ENCODE assay signal across 8 mouse cellular contexts in genomic region chr11:69411538-69412203, GRCm38 (mm10). TPM values are rescaled to one million over a fixed set of nuclear protein-coding genes. Genes with fewer than 3 reads are reported as not detected.
A peak's percentile ranks its signal among the peaks of the same experiment; 100 is the strongest.
DNase-seq lines count a peak whose midpoint lies in the region; ATAC-seq and TF ChIP-seq lines count a peak whose summit lies in the region.

No protein-coding gene starts in this region.

- no peaks in the 10 kb centered on the region for H3K27me3 ChIP-seq in G1E (ENCODE audit: insufficient read depth, low read length)
- no peaks in the 10 kb centered on the region for H3K27me3 ChIP-seq in heart, embryonic 10.5 days (ENCODE audit: insufficient read depth, poor library complexity, severe bottlenecking)
- no peaks in the 10 kb centered on the region for H3K27me3 ChIP-seq in kidney, embryonic 14.5 days (ENCODE audit: control insufficient read depth, insufficient read depth, low read length)
- H3K27me3 ChIP-seq in lung, embryonic 14.5 days (ENCODE audit: insufficient read depth, low read length), result no peaks in the 10 kb centered on the region

- no peaks in the 10 kb centered on the region for H3K9me3 ChIP-seq in G1E (replicated peaks)
- H3K9me3 ChIP-seq in heart, embryonic 10.5 days, result no peaks in the 10 kb centered on the region
- no peaks in the 10 kb centered on the region for H3K9me3 ChIP-seq in kidney, embryonic 14.5 days (ENCODE audit: control insufficient read depth, low read length)
- H3K9me3 ChIP-seq in lung, embryonic 14.5 days (ENCODE audit: low read depth, low read length), result no peaks in the 10 kb centered on the region

- peak overlapping the region; percentile 90 for H3K9ac ChIP-seq in kidney, embryonic 14.5 days (ENCODE audit: low read depth, low read length)
- peak overlapping the region; percentile 68 for H3K9ac ChIP-seq in lung, embryonic 14.5 days

- ATAC-seq in G1E (ENCODE audit: extremely low read depth, insufficient number of reproducible peaks, low FRiP score, poor library complexity, severe bottlenecking), result 0 out of 2 replicates have a peak, but pooled peaks have one; percentile 4
- ATAC-seq in kidney, embryonic 14.5 days (ENCODE audit: low FRiP score, low TSS enrichment), result no peak
- 0 out of 2 replicates have a peak, but pooled peaks have one; percentile 1 for ATAC-seq in lung, embryonic 14.5 days (ENCODE audit: insufficient read depth)
- ATAC-seq in neutrophil, adult 5-6 weeks (ENCODE audit: extremely low read depth, insufficient number of reproducible peaks, low FRiP score, poor library complexity, severe bottlenecking), result peak; percentile 4

- H3K36me3 ChIP-seq in G1E (replicated peaks), result peaks cover 51% of the 10 kb centered on the region
- peaks cover 32% of the 10 kb centered on the region for H3K36me3 ChIP-seq in heart, embryonic 10.5 days
- peaks cover 30% of the 10 kb centered on the region for H3K36me3 ChIP-seq in kidney, embryonic 14.5 days (ENCODE audit: control insufficient read depth, insufficient read depth, low read length)
- peaks cover 32% of the 10 kb centered on the region for H3K36me3 ChIP-seq in lung, embryonic 14.5 days (ENCODE audit: insufficient read depth)

- H3K27ac ChIP-seq in heart, embryonic 10.5 days, result peak overlapping the region; percentile 98
- peak overlapping the region; percentile 99 for H3K27ac ChIP-seq in kidney, embryonic 14.5 days (ENCODE audit: low read depth, low read length)
- H3K27ac ChIP-seq in lung, embryonic 14.5 days (ENCODE audit: low read depth), result peak overlapping the region; percentile 98

- WGBS in heart, embryonic 10.5 days, result under 1% methylated on average over 39 of the region's 39 CpGs
- WGBS in kidney, embryonic 14.5 days, result under 1% methylated on average over 33 of the region's 39 CpGs
- under 1% methylated on average over 39 of the region's 39 CpGs for WGBS in lung, embryonic 14.5 days

- peak overlapping the region; percentile 68 for H3K4me2 ChIP-seq in kidney, embryonic 14.5 days (replicated peaks; ENCODE audit: low read depth, low read length)
- H3K4me2 ChIP-seq in lung, embryonic 14.5 days, result peak overlapping the region; percentile 97

- no peak for TF ChIP-seq CTCF in G1E (IDR thresholded peaks at IDR 0.05; ENCODE audit: low read depth, low read length)
- 0 out of 2 replicates have a peak, but pooled peaks have one; percentile 3 for TF ChIP-seq CTCF in lung, embryonic 14.5 days (IDR thresholded peaks at IDR 0.05; ENCODE audit: low read depth)

- DNase-seq in 3T3-L1 (ENCODE audit: low read depth, low spot score) (peak; percentile 79), G1E (ENCODE audit: low spot score) (peak; percentile 52)
- DNase-seq in embryo, embryonic 11 days, result peak; percentile 77
- peak; percentile 92 for DNase-seq in heart, embryonic 10.5 days (ENCODE audit: low spot score)
- peak; percentile 76 for DNase-seq in lung, embryonic 14.5 days
- peak; percentile 66 to 79 for DNase-seq in urinary bladder, postnatal 36 days (ENCODE audit: low spot score in 2 of 2)

- peaks cover 81% of the 10 kb centered on the region for H3K4me1 ChIP-seq in G1E (ENCODE audit: insufficient read depth, low read depth, low read length)
- H3K4me1 ChIP-seq in heart, embryonic 10.5 days, result peaks cover 85% of the 10 kb centered on the region
- H3K4me1 ChIP-seq in kidney, embryonic 14.5 days (ENCODE audit: control insufficient read depth, insufficient read depth, low read length), result peaks cover 50% of the 10 kb centered on the region
- H3K4me1 ChIP-seq in lung, embryonic 14.5 days (ENCODE audit: insufficient read depth), result peaks cover 29% of the 10 kb centered on the region

- H3K4me3 ChIP-seq in G1E (ENCODE audit: low read depth, low read length), result peak overlapping the region; percentile 82
- H3K4me3 ChIP-seq in heart, embryonic 10.5 days, result peak overlapping the region; percentile 86
- peak overlapping the region; percentile 85 for H3K4me3 ChIP-seq in kidney, embryonic 14.5 days (ENCODE audit: low read length)
- peak overlapping the region; percentile 73 for H3K4me3 ChIP-seq in lung, embryonic 14.5 days (ENCODE audit: low read depth, low read length)

RNA-seq across cellular contexts. Expression of gene Kdm6b, which starts 1.8 kb away (rescaled TPM):
- total RNA-seq in G1E (2014; fragmentation: Nextera tagmentation) (145 and 185 TPM in 2 replicates), G1E (2017) (3.9 and 4.8 TPM in 2 replicates)
- 104 and 111 TPM in 2 replicates for polyA plus RNA-seq in G1E (2012)
- polyA plus RNA-seq in heart, embryonic 10.5 days (2016; fragmentation: Nextera tagmentation; extraction: Ambion mirVana), result 20.9 and 26.9 TPM in 2 replicates
- polyA plus RNA-seq in kidney, embryonic 14.5 days (2014; fragmentation: Nextera tagmentation; extraction: Ambion mirVana), result 36.1 and 37.4 TPM in 2 replicates
- polyA plus RNA-seq in lung, embryonic 14.5 days (2014; fragmentation: Nextera tagmentation; extraction: Ambion mirVana), result 22.9 and 24.4 TPM in 2 replicates
- total RNA-seq in neutrophil, adult 5-6 weeks (2017), result 18.4 and 23.8 TPM in 2 replicates

RNA-seq across cellular contexts. Expression of gene Tmem88, which starts 13.6 kb away (rescaled TPM):
- total RNA-seq in G1E (2014; fragmentation: Nextera tagmentation) (2.6 TPM in 2 replicates), G1E (2017) (0.93 and 1.2 TPM in 2 replicates)
- 2.2 and 3.0 TPM in 2 replicates for polyA plus RNA-seq in G1E (2012)
- 38.9 and 52.5 TPM in 2 replicates for polyA plus RNA-seq in heart, embryonic 10.5 days (2016; fragmentation: Nextera tagmentation; extraction: Ambion mirVana)
- polyA plus RNA-seq in kidney, embryonic 14.5 days (2014; fragmentation: Nextera tagmentation; extraction: Ambion mirVana), result 36.8 and 39.6 TPM in 2 replicates
- 37.5 and 39.1 TPM in 2 replicates for polyA plus RNA-seq in lung, embryonic 14.5 days (2014; fragmentation: Nextera tagmentation; extraction: Ambion mirVana)
- 2.7 and 3.3 TPM in 2 replicates for total RNA-seq in neutrophil, adult 5-6 weeks (2017)

RNA-seq across cellular contexts. Expression of gene Cyb5d1, which starts 16.2 kb away (rescaled TPM):
- total RNA-seq in G1E (2014; fragmentation: Nextera tagmentation) (24.0 and 26.0 TPM in 2 replicates), G1E (2017) (36.0 and 41.5 TPM in 2 replicates)
- polyA plus RNA-seq in G1E (2012), result 3.5 and 9.1 TPM in 2 replicates
- polyA plus RNA-seq in heart, embryonic 10.5 days (2016; fragmentation: Nextera tagmentation; extraction: Ambion mirVana), result 27.4 and 31.8 TPM in 2 replicates
- 11.1 and 23.9 TPM in 2 replicates for polyA plus RNA-seq in kidney, embryonic 14.5 days (2014; fragmentation: Nextera tagmentation; extraction: Ambion mirVana)
- polyA plus RNA-seq in lung, embryonic 14.5 days (2014; fragmentation: Nextera tagmentation; extraction: Ambion mirVana), result 26.8 and 27.2 TPM in 2 replicates
- total RNA-seq in neutrophil, adult 5-6 weeks (2017), result 53.2 and 64.2 TPM in 2 replicates

RNA-seq across cellular contexts. Expression of gene Naa38, which starts 16.4 kb away (rescaled TPM):
- total RNA-seq in G1E (2014; fragmentation: Nextera tagmentation), result 96.2 and 98.4 TPM in 2 replicates
- 171 and 204 TPM in 2 replicates for total RNA-seq in G1E (2017)
- polyA plus RNA-seq in G1E (2012), result 104 and 107 TPM in 2 replicates
- polyA plus RNA-seq in heart, embryonic 10.5 days (2016; fragmentation: Nextera tagmentation; extraction: Ambion mirVana), result 158 and 165 TPM in 2 replicates
- polyA plus RNA-seq in kidney, embryonic 14.5 days (2014; fragmentation: Nextera tagmentation; extraction: Ambion mirVana), result 172 and 221 TPM in 2 replicates
- 169 and 173 TPM in 2 replicates for polyA plus RNA-seq in lung, embryonic 14.5 days (2014; fragmentation: Nextera tagmentation; extraction: Ambion mirVana)
- 34.1 and 39.9 TPM in 2 replicates for total RNA-seq in neutrophil, adult 5-6 weeks (2017)

RNA-seq across cellular contexts. Expression of gene Chd3, which starts 42.5 kb away (rescaled TPM):
- 120 TPM in 2 replicates for total RNA-seq in G1E (2014; fragmentation: Nextera tagmentation)
- total RNA-seq in G1E (2017), result 55.6 and 71.0 TPM in 2 replicates
- polyA plus RNA-seq in G1E (2012), result 183 and 212 TPM in 2 replicates
- polyA plus RNA-seq in heart, embryonic 10.5 days (2016; fragmentation: Nextera tagmentation; extraction: Ambion mirVana), result 15.8 and 26.5 TPM in 2 replicates
- polyA plus RNA-seq in kidney, embryonic 14.5 days (2014; fragmentation: Nextera tagmentation; extraction: Ambion mirVana), result 56.7 and 59.7 TPM in 2 replicates
- 57.3 and 59.9 TPM in 2 replicates for polyA plus RNA-seq in lung, embryonic 14.5 days (2014; fragmentation: Nextera tagmentation; extraction: Ambion mirVana)
- total RNA-seq in neutrophil, adult 5-6 weeks (2017), result 152 and 159 TPM in 2 replicates
